Comparison of ENCODE assay signal across 13 mouse cellular contexts in genomic region chr17:10464700-10465099, GRCm38 (mm10).
"Had no signal": no experiment of that assay in that cellular context is flagged by ENCODE, and none has a peak within 500 bp of the region (broad histone marks: within the 10 kb centered on the region; RNA-seq: fewer than 3 reads in every experiment).

No protein-coding gene starts in this region.

- H3K9ac ChIP-seq: liver, embryonic 12.5 days; midbrain, embryonic 12.5 days; stomach, embryonic 15.5 days had no signal

- H3K36me3 ChIP-seq: liver, embryonic 12.5 days; midbrain, embryonic 12.5 days; stomach, embryonic 15.5 days had no signal

- ATAC-seq: intestine, postnatal 0 days; liver, embryonic 12.5 days; midbrain, embryonic 16.5 days had no signal

- H3K4me3 ChIP-seq: layer of hippocampus, adult 2 months; liver, embryonic 12.5 days; midbrain, embryonic 12.5 days; stomach, embryonic 15.5 days had no signal

- DNase-seq: kidney, adult 8-10 months; kidney, postnatal 4 days; left cerebral cortex, postnatal 4 days; right cerebral cortex, postnatal 14 days; thymus, adult 2 months; thymus, postnatal 36 days had no signal

- H3K27ac ChIP-seq: kidney, postnatal 0 days; layer of hippocampus, adult 2 months; liver, embryonic 12.5 days; midbrain, embryonic 12.5 days; stomach, embryonic 15.5 days had no signal

- H3K27me3 ChIP-seq: liver, embryonic 12.5 days; midbrain, embryonic 12.5 days; stomach, embryonic 15.5 days had no signal

- H3K9me3 ChIP-seq: liver, embryonic 12.5 days; midbrain, embryonic 12.5 days; stomach, embryonic 15.5 days had no signal

- H3K4me2 ChIP-seq: liver, embryonic 12.5 days; midbrain, embryonic 12.5 days; stomach, embryonic 15.5 days had no signal

- H3K4me1 ChIP-seq: liver, embryonic 12.5 days; midbrain, embryonic 12.5 days; stomach, embryonic 15.5 days had no signal
